Mouse (Mus musculus) heart, adult 2 months (tissue): ENCODE measurements at regions not wholly inside any gene's neighbourhood (a gene's known extent, or its start where the extent isn't known, plus 50 kb on each side); places are given as distances from the start of the nearest gene placed in this dataset.

Experiments used
- EP300 ChIP-seq: fragments of 200-500 bp; IDR thresholded peaks from 2 replicates; pipeline ENCODE4 v1.6.1; 2011; ENCODE audit warnings: low read depth, low read length, control low read depth; ENCODE audit not compliant: insufficient read depth
- POLR2A ChIP-seq: fragments of 200-500 bp; IDR thresholded peaks from 2 replicates; pipeline ENCODE4 v1.6.1; 2011; ENCODE audit warnings: mild to moderate bottlenecking, low read depth, low read length, control low read depth; ENCODE audit not compliant: insufficient read depth

GRCm38 (mm10) chr7:121563526-121563925 lies 143.5 kb downstream of the Usp31 start:
- TF ChIP-seq EP300 (no peak), POLR2A (no peak)
